Mouse (Mus musculus) bone marrow macrophage, adult 2 months (primary cell): ENCODE measurements at regions not wholly inside any gene's neighbourhood (a gene's known extent, or its start where the extent isn't known, plus 50 kb on each side); places are given as distances from the start of the nearest gene placed in this dataset.

Experiments used
- H3K27ac ChIP-seq: 2 replicates; pipeline ENCODE4 v1.5.1; 2012; ENCODE audit warnings: low read depth, low read length; ENCODE audit not compliant: insufficient read depth
- H3K4me1 ChIP-seq: 2 replicates; pipeline ENCODE4 v1.6.1; 2012; ENCODE audit warnings: low read length; ENCODE audit not compliant: control insufficient read depth, insufficient read depth
- H3K4me3 ChIP-seq: 2 replicates; pipeline ENCODE4 v1.5.1; 2012; ENCODE audit warnings: mild to moderate bottlenecking, low read length, moderate library complexity; ENCODE audit not compliant: insufficient read depth
- CTCF ChIP-seq: IDR thresholded peaks from 2 replicates; pipeline ENCODE4 v1.5.1; 2012; ENCODE audit warnings: low read depth, mild to moderate bottlenecking, low read length, moderate library complexity
- POLR2A ChIP-seq: IDR thresholded peaks from 2 replicates; pipeline ENCODE4 v1.6.1; 2012; ENCODE audit warnings: mild to moderate bottlenecking, low read depth, low read length, borderline replicate concordance

DNA sequence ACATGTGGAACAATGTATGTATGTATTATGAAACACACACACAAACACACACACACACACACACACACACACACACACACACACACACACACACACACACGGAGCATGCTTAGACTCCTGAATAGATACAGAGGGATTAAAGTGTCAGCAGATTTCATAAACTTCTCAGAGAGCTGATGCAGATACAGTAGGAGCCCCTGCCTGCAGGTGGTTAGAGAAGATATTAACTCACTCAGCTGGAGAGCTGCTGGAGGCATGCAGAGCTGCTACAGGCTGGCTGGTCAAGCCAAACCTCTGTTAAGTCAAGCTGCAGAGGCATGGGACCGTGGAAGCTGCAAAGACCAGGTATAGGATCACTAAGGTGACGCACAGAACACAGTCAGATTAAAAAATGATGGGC lies 303.1 kb upstream of the C030005K15Rik start:
- TF ChIP-seq CTCF: no peak
- TF ChIP-seq POLR2A: no peak
- Histone ChIP-seq H3K27ac (no peak overlapping the region), H3K4me1 (no peaks in the 10 kb centered on the region), H3K4me3 (no peak overlapping the region)

- TF ChIP-seq CTCF (no peak), POLR2A (no peak)
- H3K4me3 ChIP-seq: no peak overlapping the region
- H3K27ac ChIP-seq: no peak overlapping the region
- H3K4me1 ChIP-seq: no peaks in the 10 kb centered on the region
Measured at GRCm38 (mm10) chr10:98032661-98033060, 306.1 kb upstream of the C030005K15Rik start.

- Histone ChIP-seq H3K27ac (no peak overlapping the region), H3K4me3 (no peak overlapping the region), H3K4me1 (no peaks in the 10 kb centered on the region)
- no peak for TF ChIP-seq CTCF
- no peak for TF ChIP-seq POLR2A
Measured at GRCm38 (mm10) chr10:98041766-98042165, 315.2 kb upstream of the C030005K15Rik start.

DNA sequence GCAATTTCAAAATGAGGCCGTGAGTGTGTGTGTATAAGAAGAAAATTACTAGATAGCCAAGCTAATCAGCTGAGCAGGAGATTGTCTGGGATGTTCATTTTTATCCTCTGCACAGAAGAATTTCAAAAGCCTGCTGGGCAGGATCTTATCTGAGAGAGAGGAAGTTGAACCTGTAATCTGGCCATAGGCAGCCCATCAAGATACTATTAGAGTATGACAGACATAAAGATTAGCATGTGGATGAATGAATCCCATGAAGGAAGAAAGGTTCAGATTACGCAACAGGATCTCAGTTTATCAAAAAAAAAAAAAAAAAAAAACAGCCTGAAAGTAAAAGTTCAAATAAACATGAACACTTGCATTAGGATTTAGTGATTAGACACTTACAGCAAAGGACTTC lies 317.3 kb upstream of the C030005K15Rik start:
- Histone ChIP-seq H3K4me1 (no peaks in the 10 kb centered on the region), H3K27ac (no peak overlapping the region), H3K4me3 (no peak overlapping the region)
- TF ChIP-seq POLR2A: no peak
- TF ChIP-seq CTCF: no peak

- Histone ChIP-seq H3K4me1 (no peaks in the 10 kb centered on the region), H3K27ac (no peak overlapping the region), H3K4me3 (no peak overlapping the region)
- TF ChIP-seq CTCF (no peak), POLR2A (no peak)
Measured at GRCm38 (mm10) chr10:98044579-98044978, 318.0 kb upstream of the C030005K15Rik start.

- TF ChIP-seq POLR2A (no peak), CTCF (no peak)
- H3K4me1 ChIP-seq: no peaks in the 10 kb centered on the region
- H3K27ac ChIP-seq: no peak overlapping the region
- no peak overlapping the region for H3K4me3 ChIP-seq
Measured at GRCm38 (mm10) chr10:98073432-98073831, 346.9 kb upstream of the C030005K15Rik start.

- Histone ChIP-seq H3K27ac (no peak overlapping the region), H3K4me1 (no peaks in the 10 kb centered on the region), H3K4me3 (no peak overlapping the region)
- TF ChIP-seq CTCF (no peak), POLR2A (no peak)
Measured at GRCm38 (mm10) chr10:98084881-98085280, 358.3 kb upstream of the C030005K15Rik start.

- H3K4me1 ChIP-seq: no peaks in the 10 kb centered on the region
- no peak overlapping the region for H3K27ac ChIP-seq
- TF ChIP-seq POLR2A: no peak
- no peak for TF ChIP-seq CTCF
- H3K4me3 ChIP-seq: no peak overlapping the region
Measured at GRCm38 (mm10) chr10:98116296-98116695, 389.7 kb upstream of the C030005K15Rik start.

GRCm38 (mm10) chr10:98125713-98126112 lies 399.2 kb upstream of the C030005K15Rik start:
- Histone ChIP-seq H3K4me3 (no peak overlapping the region), H3K4me1 (no peaks in the 10 kb centered on the region), H3K27ac (no peak overlapping the region)
- no peak for TF ChIP-seq POLR2A
- no peak for TF ChIP-seq CTCF

- TF ChIP-seq CTCF (no peak), POLR2A (no peak)
- Histone ChIP-seq H3K4me1 (no peaks in the 10 kb centered on the region), H3K27ac (no peak overlapping the region), H3K4me3 (no peak overlapping the region)
Measured at GRCm38 (mm10) chr10:98135026-98135425, 408.5 kb upstream of the C030005K15Rik start.

GRCm38 (mm10) chr10:98145773-98146172 lies 419.2 kb upstream of the C030005K15Rik start:
- TF ChIP-seq CTCF: no peak
- no peak for TF ChIP-seq POLR2A

More at GRCm38 (mm10) chr10:98145773-98146172, 419.2 kb upstream of the C030005K15Rik start:
- Histone ChIP-seq H3K27ac (no peak overlapping the region), H3K4me1 (no peaks in the 10 kb centered on the region), H3K4me3 (no peak overlapping the region)
